Mouse (Mus musculus) lung, postnatal 36 days (tissue): ENCODE results near the gene Slc17a2.

Experiments used
- DNase-seq: peaks from one replicate; pipeline ENCODE4 v3.0.0; 2022; ENCODE audit warnings: mixed read lengths

Slc17a2 gene

GRCm38 (mm10) chr13:23799405-23799804 lies 7.4 kb upstream of the Slc17a2 start:
- DNase-seq: peak; percentile 21

DNA sequence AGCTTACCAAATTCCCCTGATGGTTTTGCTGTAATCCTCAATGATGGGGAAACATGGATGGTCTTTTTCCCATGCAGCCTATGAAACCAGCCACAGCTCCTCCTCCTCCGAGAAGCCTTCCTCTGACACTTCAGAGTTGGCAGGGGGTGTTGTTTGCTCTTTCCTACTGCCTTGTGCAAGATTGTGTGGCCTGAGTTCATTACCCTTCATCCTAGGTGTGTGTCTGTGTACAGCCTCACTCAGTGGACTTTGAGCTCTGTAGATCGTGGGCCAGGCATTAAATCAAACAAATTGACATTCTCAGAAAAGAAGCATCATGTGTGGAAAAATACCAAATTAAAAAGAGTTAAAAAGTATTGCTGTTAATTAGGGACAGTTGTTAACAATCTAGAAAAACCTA lies 2.3 kb upstream of the Slc17a2 start:
- peak; percentile 6 for DNase-seq

DNA sequence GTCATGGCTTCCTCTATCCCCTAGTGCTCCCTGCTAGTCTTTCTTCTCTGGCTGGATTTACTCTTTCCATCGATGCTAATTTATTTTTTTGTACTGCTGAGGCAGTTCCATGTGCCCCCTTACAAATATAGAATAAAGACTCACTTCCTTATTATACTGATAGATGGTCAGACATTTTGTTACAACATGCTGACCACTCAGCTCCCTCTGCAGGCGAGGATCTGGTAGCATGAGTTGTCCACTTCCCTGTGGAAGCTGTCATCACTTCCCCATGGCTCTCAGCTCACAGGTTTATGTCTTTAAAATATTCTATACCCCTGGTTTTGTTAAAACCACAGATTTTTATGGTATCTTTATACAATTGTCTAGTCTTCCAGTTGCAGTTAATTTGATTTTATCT lies 9.4 kb downstream of the Slc17a2 start:
- peak; percentile 31 for DNase-seq

DNA sequence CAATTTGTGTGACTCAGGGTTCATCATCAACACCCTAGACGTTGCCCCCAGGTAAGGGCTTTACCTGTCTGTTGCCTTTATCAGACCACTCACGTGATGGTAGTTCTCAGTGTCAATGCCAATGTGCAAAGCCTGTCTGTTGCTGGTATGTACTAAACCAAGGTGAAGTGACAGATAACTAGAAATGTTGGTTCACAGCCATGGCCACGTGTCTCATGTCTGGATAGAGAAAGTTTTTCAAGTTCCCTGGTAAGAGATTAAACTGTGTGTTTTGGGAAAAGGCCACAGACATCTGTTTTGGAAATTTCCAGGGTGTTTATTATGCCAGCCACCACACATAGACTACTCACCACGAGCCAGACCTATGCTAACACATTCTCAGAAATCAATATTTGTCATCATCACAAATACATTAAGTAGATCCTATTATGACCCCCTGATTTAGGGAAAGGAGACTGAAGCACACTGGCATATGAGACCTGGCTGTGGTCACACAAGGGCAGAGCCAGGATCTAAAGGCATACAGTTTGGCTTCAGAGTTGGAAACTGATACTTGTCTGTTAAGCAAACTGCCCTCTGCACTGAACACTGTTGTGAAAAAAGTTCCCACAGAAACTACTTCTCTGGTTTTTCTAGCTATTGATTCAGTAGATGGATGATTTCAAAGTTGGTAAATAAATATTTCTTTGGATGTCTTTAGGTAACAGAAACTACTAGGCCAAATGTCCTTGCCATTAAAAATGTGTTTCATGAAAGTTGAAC lies 13.6 kb downstream of the Slc17a2 start:
- DNase-seq: no peak

DNA sequence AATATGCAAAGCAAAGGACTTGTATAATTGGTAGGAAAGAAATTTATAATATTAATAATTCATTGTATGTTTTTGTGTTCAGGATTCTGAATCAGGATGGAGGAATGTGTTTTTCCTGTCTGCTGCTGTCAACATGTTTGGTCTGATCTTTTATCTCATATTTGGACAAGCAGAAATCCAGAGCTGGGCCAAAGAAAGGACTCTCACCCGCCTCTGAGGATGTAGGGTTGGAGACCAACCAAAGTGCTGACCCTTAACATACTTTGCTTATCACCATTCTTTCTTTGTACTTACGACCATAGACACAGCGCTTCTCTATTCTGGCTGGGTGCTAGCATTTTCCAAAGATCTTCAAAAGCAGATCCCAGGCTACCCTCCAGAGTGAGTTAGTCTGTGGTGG lies 15.4 kb downstream of the Slc17a2 start:
- peak; percentile 4 for DNase-seq

DNA sequence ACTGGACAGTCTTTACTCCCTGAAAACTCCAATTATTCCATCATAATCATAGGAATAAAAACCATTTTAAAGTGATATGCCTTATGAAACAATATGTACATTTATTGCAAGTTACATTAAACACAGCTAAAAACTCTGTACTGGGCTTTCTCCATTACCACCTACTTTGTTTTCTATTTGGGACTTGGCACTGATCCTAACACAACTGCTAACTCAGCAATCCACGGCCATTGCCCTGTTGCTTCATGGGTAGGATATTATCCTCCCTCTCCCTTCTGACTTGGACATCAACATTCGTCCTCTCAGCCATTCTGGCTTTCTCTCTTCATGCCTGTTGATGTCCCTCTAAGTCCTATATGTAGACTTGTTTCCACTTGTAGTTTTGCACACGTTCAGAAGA lies 19.8 kb downstream of the Slc17a2 start:
- no peak for DNase-seq

DNA sequence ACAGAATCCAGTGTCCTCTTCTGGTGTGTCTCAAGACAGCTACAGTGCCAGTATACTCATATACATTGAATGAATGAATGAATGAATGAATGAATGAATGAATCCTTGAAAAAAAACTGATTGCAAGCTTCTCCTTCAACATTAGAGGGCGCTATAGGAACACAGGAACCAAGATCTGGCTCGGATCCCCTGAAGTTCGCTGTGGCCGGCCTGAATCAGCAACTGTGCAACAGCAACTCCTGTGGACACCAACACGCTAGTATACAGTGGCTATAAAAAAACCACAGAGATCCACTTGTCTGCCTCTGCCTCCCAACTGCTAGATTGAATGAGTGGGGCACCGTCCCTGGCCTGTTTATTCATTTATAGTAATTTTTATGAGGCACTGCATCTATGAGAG lies 26.3 kb downstream of the Slc17a2 start:
- DNase-seq: peak; percentile 53

- no peak for DNase-seq
These were observed 28.0 kb downstream of the Slc17a2 start for GRCm38 (mm10) chr13:23834836-23835235.

- no peak for DNase-seq
These were observed 29.8 kb downstream of the Slc17a2 start for GRCm38 (mm10) chr13:23836630-23837029.

- DNase-seq: no peak
These were observed 32.5 kb downstream of the Slc17a2 start, which contains the start of gene Slc17a3 for GRCm38 (mm10) chr13:23839308-23839707. Slc17a3 (plus strand) TSS chr13:23839434.

DNA sequence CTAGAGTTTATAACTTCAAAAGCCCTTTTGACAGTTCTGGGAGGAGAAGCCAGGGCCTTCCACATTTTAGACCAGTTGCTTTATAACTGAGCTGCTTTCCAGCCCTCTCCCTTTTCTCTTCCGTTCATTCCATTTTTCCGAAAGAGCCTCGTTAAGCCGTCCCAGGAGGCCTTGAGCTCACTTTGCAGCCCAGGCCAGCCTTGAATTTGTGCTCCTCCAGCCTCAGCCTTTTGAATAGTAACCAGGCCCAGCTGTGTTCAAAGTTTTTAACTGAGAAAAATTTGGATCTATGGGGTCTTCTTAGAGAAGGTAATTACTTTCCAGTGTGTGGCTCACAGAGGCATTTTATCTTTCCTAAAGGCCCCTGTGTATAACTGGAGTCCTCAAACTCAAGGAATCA lies 39.1 kb downstream of the Slc17a2 start:
- no peak for DNase-seq

DNA sequence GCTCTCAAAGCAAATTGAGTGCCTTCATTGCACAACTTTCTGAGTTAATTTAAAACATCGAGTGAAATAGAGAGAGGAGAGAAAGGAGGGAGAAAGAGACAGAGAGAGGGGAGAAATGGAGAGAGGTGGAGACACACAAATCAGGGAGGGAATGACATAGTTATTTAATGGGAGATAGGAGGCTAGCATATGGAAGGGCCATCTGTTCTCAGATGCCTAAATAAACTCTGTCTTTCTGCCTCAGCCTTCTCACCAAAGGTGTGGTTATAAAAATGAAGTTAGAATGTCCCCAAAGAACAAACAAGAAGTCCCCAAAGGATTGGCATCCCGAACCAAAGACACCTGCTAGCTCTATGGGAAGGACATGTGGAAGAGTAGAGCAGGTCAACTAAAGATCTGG lies 42.5 kb downstream of the Slc17a2 start:
- DNase-seq: no peak

DNA sequence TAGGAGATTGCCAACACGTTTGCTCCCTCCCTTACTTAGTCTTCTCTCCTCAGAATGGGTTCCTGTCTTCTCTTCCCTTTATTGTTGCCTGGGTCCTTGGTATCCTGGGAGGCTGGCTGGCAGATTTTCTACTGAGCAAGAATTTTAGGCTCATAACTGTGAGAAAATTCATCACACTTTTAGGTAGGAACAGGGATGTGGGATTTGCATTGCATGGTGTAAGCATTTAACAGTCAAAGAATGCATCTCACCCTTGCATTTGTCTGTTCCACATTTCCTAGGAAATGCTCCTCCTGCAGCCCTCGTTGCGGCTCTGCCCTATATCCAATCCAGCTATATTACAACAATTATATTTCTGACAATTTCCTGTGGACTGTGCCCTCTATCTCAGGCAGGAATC lies 49.6 kb downstream of the Slc17a2 start:
- DNase-seq: no peak

DNA sequence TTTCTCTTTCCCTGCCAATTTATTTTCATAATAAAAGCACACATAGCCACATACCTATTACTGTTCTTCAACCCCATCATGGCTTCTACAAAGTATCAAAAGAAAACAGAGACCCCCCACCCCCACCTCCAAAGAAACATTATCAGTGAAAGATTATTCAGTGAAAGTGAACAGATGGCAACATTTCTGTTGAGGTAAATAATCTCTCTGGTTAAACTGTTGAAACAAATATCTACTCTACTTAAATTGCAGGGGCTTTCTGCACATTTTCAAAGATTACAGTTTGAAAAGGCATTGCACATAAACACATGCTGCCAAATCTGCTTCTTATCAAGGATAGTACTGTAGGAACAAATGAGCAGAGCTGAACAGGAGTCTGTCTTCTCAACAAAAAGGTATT lies 55.0 kb downstream of the Slc17a2 start:
- DNase-seq: no peak

GRCm38 (mm10) chr13:23864711-23865110 lies 57.9 kb downstream of the Slc17a2 start:
- peak; percentile 28 for DNase-seq

- peak; percentile 6 for DNase-seq
These were observed 59.4 kb downstream of the Slc17a2 start for GRCm38 (mm10) chr13:23866086-23866710.

DNA sequence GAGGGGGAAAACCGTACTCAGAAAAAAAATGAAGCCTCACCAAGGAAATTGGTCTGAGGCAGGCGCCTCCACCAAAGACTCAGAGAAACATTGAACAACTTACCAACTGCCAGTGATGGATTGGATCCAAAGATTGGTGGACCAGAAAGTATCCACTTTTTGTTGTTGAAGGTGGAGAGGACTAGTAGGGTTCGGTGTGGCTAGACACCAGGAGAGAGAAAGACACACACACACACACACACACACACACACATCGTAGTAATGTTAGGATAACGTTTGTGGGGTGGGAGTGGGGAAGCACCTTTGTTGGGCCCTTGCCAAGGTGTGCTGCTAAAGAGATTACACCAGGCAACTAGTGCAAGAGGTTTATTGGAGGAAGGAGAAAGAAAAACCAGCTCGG lies 60.2 kb downstream of the Slc17a2 start:
- DNase-seq: no peak

DNA sequence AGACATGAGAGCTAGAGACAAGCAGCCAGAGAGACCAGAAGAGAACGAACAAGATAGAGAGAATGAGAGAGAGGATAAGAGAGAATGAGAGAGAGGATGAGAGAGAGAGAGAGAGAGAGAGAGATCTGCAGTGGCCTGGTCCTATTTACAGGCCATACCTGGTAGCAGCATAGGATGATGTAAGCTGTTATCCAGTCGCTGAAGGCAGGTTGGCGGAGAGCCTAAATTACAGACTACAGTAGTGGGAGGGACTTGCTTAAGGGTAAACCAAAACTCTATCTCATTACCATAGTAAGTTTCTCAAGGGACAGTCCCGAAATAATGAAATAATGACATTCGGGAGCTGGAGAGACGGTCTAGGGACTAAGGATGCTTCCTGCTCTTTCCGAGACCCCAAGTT lies 60.6 kb downstream of the Slc17a2 start, which contains the start of gene Slc17a1:
Slc17a1 (plus strand) TSS at position 346 of the 400 bp plus-strand sequence.
- no peak for DNase-seq

GRCm38 (mm10) chr13:23868790-23869533 lies 62.2 kb downstream of the Slc17a2 start:
- DNase-seq: no peak

- DNase-seq: no peak
These were observed 63.2 kb downstream of the Slc17a2 start for GRCm38 (mm10) chr13:23869996-23870395.

DNA sequence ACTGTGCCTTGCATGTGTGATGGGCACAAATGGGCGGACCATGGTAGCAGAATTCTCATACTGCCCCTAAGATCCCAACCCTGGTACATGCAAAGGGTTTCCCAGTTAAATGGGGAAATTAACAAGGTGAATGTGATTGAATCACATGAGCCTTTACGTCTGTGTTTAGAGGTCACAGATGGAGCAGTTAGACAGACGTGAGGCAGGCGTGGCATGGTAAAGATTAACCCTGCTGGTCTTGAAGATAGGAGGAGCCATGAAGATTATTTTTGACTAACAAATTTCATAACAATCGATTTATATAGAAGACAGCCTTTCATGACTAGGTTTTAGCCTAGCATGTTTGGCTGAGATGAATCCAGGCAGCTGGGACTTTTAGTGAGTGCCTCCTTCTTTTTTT lies 66.3 kb downstream of the Slc17a2 start:
- no peak for DNase-seq
